Mouse (Mus musculus): ENCODE measurements at regions not wholly inside any gene's neighbourhood (a gene's known extent, or its start where the extent isn't known, plus 50 kb on each side); places are given as distances from the start of the nearest gene placed in this dataset.

DNA sequence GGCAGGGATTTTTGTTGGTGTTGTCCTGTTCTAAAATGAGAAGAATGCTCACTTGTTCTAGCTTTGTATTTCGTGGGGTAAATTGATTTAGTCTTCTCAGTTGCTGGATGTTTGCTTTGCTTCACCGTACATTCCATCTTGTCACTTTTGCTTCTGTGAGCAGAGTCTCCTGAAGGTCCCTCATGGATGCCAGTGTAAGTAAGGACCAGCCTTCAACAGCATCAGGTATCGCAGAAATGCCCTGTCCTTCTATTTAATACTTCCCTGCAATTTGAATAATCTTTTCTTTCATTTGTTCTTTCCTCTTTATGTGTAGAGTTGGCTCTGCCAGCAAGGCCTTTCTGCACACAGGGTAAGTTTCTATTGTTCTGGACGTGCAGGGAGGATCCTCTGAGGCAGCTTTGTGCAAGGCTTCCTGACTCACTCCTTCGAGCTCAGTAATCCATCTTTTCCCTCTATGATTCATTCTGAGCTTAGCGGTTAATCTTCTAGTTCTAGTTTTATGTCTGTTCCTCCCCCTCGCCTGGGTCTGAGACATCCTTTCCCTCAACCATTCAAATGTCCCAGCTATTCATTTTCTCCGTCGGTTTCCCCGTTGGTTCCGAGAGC is 55.7 kb upstream of the Gm5148 start:
- peak; percentile 79 for DNase-seq (ENCODE audit: low read depth)

- DNase-seq (ENCODE audit: low read depth), result no peak
These were observed 54.1 kb upstream of the Gm5148 start for GRCm38 (mm10) chr3:37778386-37778785.

- DNase-seq (ENCODE audit: low read depth), result no peak
These were observed 51.9 kb upstream of the Gm5148 start for GRCm38 (mm10) chr3:37776224-37776623.
